Mouse (Mus musculus) forebrain, embryonic 11.5 days (tissue): ENCODE measurements around the gene Mcf2l. TPM values are rescaled to one million over a fixed set of nuclear protein-coding genes. Genes with fewer than 3 reads are reported as not detected.

Experiments
- ATAC-seq: fragments of 200-750 bp; cut with Nextera tagmentation; replicated peaks from 2 replicates; pipeline ENCODE4 v1.8.0; 2017; ENCODE audit warnings: moderate TSS enrichment; ENCODE audit not compliant: low FRiP score
- DNase-seq: peaks from one replicate; pipeline ENCODE4 v3.0.0-alpha.2; 2017; ENCODE audit warnings: low spot score
- H3K27ac ChIP-seq: fragments of 300-500 bp; sonication (generic); 2 replicates; pipeline ENCODE4 v1.5.1; 2014; ENCODE audit warnings: low read depth, low read length
- H3K27me3 ChIP-seq: fragments of 300-500 bp; sonication (generic); 2 replicates; pipeline ENCODE4 v1.6.1; 2014; ENCODE audit warnings: mild to moderate bottlenecking, low read length, mixed read lengths; ENCODE audit not compliant: control insufficient read depth, insufficient read depth
- H3K36me3 ChIP-seq: fragments of 300-500 bp; sonication (generic); 2 replicates; pipeline ENCODE4 v1.6.1; 2014; ENCODE audit warnings: mild to moderate bottlenecking, low read length, moderate library complexity, mixed read lengths; ENCODE audit not compliant: control insufficient read depth, insufficient read depth
- H3K4me1 ChIP-seq: fragments of 300-500 bp; sonication (generic); replicated peaks from 2 replicates; pipeline ENCODE4 v1.6.1; 2014; ENCODE audit warnings: low read length, mixed read lengths; ENCODE audit not compliant: control insufficient read depth, insufficient read depth
- H3K4me2 ChIP-seq: fragments of 300-500 bp; sonication (generic); 2 replicates; pipeline ENCODE4 v1.6.1; 2014; ENCODE audit warnings: low read depth, mild to moderate bottlenecking, low read length, moderate library complexity, mixed read lengths; ENCODE audit not compliant: severe bottlenecking
- H3K4me3 ChIP-seq: fragments of 300-500 bp; sonication (generic); 2 replicates; pipeline ENCODE4 v1.5.1; 2014; ENCODE audit warnings: low read depth, low read length
- H3K9ac ChIP-seq: fragments of 300-500 bp; sonication (generic); 2 replicates; pipeline ENCODE4 v1.6.1; 2014; ENCODE audit warnings: low read length
- H3K9me3 ChIP-seq: fragments of 300-500 bp; sonication (generic); 2 replicates; pipeline ENCODE4 v1.6.1; 2016; ENCODE audit warnings: low read length, mixed read lengths; ENCODE audit not compliant: control insufficient read depth
- WGBS: fragments of 180-500 bp; shearing (Covaris S2); extraction: QIAGEN DNeasy Blood & Tissue Kit; methylation state at CpG from one replicate; pipeline ENCODE4 v1.1.7; 2014; 5-methylcytosine and 5-hydroxymethylcytosine counted together
- polyA plus RNA-seq: library from polyadenylated mRNA; unstranded; fragments of >200 nt; fragmentation: Nextera tagmentation; extraction: Ambion mirVana; gene quantifications from 2 replicates; pipeline ENCODE4 v1.2.1, GENCODE M21; 2014

The Mcf2l gene
- polyA plus RNA-seq, 1 experiment from 2014 or later: 55.5 TPM

DNA sequence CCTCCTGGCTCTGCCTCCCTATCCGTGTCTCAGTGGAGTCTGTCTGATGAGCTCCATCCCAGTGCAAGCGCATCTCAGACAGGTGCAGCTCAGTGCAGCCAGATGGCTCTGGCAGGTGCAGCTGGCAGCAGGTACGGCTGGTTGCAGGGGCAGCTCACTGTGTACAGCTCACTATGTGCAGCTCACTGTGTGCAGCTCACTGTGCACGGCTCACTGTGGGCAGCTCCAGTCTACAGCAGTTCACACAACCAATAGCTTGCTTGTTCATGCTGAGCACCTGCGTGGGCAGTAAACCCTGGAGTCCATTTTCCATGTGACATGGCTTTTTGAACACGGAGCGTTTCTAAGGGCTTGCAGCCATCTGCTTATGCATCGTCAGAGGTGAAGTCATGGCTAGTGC is 54.4 kb downstream of the Mcf2l start:
- H3K9ac ChIP-seq: no peak overlapping the region
- H3K4me3 ChIP-seq: no peak overlapping the region
- no peaks in the 10 kb centered on the region for H3K36me3 ChIP-seq
- H3K4me2 ChIP-seq: no peak overlapping the region
- DNase-seq (no peak), ATAC-seq (no peak)
- no peaks in the 10 kb centered on the region for H3K27me3 ChIP-seq
- H3K9me3 ChIP-seq: no peaks in the 10 kb centered on the region
- H3K4me1 ChIP-seq: no peaks in the 10 kb centered on the region; the same call in 1 of the 2 replicates
- WGBS: 92% methylated on average over 8 of the region's 8 CpGs
- H3K27ac ChIP-seq: no peak overlapping the region

DNA sequence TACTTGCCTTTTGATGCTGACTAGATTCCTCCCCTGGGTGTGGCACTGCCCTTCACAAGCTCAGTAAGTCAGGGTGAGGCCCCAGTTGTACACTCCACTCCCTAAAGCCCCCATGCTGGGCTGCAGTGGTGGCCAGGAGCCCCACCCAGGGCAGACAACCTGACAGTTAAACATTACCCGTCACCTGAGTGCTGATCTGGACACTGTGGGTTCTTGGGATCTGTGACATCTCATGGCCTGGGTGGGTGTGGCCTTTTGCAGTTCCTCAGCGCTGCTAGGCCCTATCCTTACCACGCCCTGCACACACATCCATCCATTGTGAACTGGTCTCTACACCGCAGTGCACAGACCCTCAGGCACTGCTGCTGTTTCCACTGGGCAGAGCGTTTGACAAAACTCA is 55.3 kb downstream of the Mcf2l start:
- Histone ChIP-seq H3K36me3 (no peaks in the 10 kb centered on the region), H3K27ac (no peak overlapping the region), H3K9ac (no peak overlapping the region), H3K9me3 (no peaks in the 10 kb centered on the region), H3K4me1 (no peaks in the 10 kb centered on the region; the same call in 1 of the 2 replicates), H3K27me3 (no peaks in the 10 kb centered on the region), H3K4me2 (no peak overlapping the region), H3K4me3 (no peak overlapping the region)
- WGBS: 96% methylated on average over 5 of the region's 5 CpGs
- no peak for DNase-seq
- no peak for ATAC-seq

DNA sequence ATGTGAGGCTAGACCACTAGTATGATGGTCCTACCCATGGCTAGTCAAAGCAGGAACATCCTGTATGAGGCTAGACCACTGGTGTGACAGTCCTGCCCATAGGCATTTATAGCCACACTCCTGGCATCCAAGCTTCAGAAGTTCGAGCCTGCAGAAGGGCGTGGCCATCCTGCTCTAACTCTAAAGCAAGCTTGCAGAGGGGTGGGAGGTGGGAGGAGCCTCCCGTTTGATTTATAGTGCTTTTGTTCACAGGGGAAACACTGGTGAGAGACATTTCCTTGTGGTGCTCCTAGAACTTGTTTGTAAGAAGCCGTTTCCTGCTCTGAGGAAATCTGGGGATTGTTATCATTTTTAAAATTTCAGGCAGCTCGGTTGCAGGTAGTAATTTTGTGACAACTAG is 56.7 kb downstream of the Mcf2l start:
- Histone ChIP-seq H3K36me3 (no peaks in the 10 kb centered on the region), H3K4me2 (no peak overlapping the region), H3K27ac (no peak overlapping the region), H3K9ac (no peak overlapping the region), H3K27me3 (no peaks in the 10 kb centered on the region), H3K4me1 (no peaks in the 10 kb centered on the region; the same call in 1 of the 2 replicates), H3K9me3 (no peaks in the 10 kb centered on the region), H3K4me3 (no peak overlapping the region)
- no peak for DNase-seq
- no peak for ATAC-seq
- 46% methylated on average over 5 of the region's 5 CpGs for WGBS

DNA sequence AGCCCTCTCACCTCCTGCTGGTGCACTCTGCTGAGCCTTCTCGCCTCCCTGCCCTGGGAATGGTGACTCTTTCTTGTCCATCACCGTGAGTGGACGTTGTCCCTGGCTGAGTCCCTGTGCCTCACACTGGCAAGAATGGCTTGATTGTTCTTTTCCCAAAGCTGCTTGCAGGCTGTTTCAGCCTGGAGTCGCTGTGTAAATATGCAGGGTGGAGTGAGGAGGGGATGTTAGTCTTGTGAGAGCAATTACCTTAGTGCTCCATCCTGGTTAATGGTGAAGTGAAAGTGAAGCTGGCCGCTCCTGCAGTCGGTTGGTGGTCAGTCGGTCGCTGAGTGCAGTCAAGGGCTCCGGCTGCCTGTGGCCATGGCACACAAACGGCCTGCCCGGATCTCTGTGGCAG is 57.8 kb downstream of the Mcf2l start:
- Histone ChIP-seq H3K27me3 (no peaks in the 10 kb centered on the region), H3K4me2 (no peak overlapping the region), H3K36me3 (no peaks in the 10 kb centered on the region), H3K9me3 (no peaks in the 10 kb centered on the region), H3K4me1 (no peaks in the 10 kb centered on the region; the same call in 1 of the 2 replicates), H3K4me3 (no peak overlapping the region), H3K9ac (no peak overlapping the region), H3K27ac (no peak overlapping the region)
- ATAC-seq (no peak), DNase-seq (no peak)
- WGBS: 61% methylated on average over 11 of the region's 11 CpGs

DNA sequence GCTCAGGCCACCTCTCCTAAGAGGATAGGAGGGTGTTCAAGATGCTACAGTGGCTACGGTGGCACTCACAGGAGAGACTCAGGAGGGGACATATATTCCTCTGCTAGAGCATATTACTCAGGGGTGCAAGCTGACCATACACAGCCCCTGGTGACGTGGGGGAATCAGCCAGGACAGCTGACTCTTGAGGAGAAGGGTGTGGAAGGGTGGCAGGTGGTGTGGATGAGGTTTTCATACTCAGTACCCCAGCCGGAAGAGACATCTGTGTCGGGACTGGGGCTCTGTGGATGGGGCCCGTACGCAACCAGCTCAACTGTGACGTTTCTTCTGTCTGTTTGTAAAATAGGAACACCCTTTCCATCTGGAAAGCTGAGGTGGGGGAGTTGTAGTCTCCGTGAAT is 58.9 kb downstream of the Mcf2l start:
- Histone ChIP-seq H3K4me2 (no peak overlapping the region), H3K9me3 (no peaks in the 10 kb centered on the region), H3K27ac (no peak overlapping the region), H3K4me1 (no peaks in the 10 kb centered on the region; the same call in 1 of the 2 replicates), H3K36me3 (no peaks in the 10 kb centered on the region), H3K9ac (no peak overlapping the region), H3K27me3 (no peaks in the 10 kb centered on the region), H3K4me3 (no peak overlapping the region)
- ATAC-seq: no peak
- 91% methylated on average over 8 of the region's 8 CpGs for WGBS
- no peak for DNase-seq

DNA sequence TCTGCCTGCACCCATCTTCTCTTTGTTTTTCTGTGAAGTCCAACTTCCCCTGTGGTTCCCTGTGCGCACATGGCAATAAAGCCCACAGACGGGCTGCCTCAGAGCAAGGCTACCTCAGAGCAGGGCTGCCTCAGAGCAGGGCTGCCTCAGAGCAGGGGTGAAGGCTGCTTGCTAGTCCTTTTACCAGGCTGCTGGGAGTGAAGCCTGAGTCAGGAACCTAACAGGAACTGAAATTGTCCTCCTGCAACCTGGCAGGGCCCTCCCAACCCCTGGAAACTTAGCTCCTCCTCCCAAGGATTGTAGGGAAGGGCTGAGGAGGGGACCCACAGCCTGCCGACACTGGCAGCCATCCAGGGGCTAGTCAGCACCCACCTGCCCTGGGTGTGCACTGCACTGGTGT is 60.2 kb downstream of the Mcf2l start:
- Histone ChIP-seq H3K27me3 (no peaks in the 10 kb centered on the region), H3K27ac (no peak overlapping the region), H3K4me3 (no peak overlapping the region), H3K9ac (no peak overlapping the region), H3K4me2 (no peak overlapping the region), H3K4me1 (no peaks in the 10 kb centered on the region; the same call in 1 of the 2 replicates), H3K9me3 (no peaks in the 10 kb centered on the region), H3K36me3 (no peaks in the 10 kb centered on the region)
- no peak for DNase-seq
- 75% methylated on average over 3 of the region's 3 CpGs for WGBS
- ATAC-seq: no peak

DNA sequence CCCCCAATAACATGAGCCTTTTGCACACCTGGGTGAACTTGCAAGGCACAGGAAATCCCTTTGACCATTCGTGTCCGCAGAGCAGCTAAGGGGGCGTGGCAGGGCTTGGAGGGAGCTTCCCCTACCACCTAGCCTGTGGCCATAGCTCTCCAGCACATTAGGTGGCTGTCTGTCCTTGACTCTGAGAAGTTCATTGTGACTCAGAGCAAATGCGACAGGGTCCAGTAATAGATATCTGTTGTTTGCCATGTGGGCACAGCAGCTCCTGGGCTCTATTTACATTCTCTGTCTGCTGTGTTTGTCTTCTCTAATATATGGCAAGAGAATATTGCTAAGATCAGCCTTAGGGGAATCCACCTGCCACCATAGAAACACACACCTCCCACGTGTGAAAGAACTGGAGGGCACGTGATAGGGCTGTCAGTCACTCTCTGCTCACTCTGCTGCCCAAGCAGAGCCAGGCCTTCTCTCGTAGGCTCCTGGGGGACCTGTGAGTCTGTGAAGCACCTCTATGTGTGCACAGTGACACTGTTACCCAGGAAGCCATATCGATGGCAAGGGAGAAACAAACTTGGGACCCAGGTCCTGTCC is 60.9 kb downstream of the Mcf2l start:
- H3K9me3 ChIP-seq: no peaks in the 10 kb centered on the region
- H3K27me3 ChIP-seq: no peaks in the 10 kb centered on the region
- DNase-seq (no peak), ATAC-seq (no peak)
- H3K4me3 ChIP-seq: no peak overlapping the region
- 71% methylated on average over 8 of the region's 8 CpGs for WGBS
- H3K9ac ChIP-seq: no peak overlapping the region
- H3K36me3 ChIP-seq: no peaks in the 10 kb centered on the region
- no peak overlapping the region for H3K27ac ChIP-seq
- H3K4me1 ChIP-seq: no peaks in the 10 kb centered on the region; the same call in 1 of the 2 replicates
- no peak overlapping the region for H3K4me2 ChIP-seq

DNA sequence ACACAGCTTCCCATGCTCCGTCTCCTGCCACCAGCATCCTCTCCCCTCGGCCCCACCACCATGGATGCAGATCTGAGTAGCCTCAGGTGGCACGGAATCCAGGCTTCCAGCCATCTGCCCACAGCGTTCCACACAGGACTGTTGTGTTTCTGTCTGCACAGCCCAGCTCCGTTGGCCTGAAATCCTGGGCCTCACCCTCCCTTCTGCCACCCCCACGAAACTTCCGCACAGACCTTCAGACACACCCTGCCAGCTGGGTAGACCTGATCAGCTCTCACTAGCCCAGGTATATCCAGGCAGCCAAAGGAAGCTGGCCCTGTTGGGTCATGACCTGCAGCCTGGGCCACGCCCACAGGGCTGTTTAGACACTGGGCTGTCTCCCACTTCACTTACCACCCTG is 66.9 kb downstream of the Mcf2l start:
- H3K27me3 ChIP-seq: no peaks in the 10 kb centered on the region
- H3K9me3 ChIP-seq: no peaks in the 10 kb centered on the region
- no peaks in the 10 kb centered on the region for H3K36me3 ChIP-seq
- 88% methylated on average over 8 of the region's 8 CpGs for WGBS
- DNase-seq (no peak), ATAC-seq (no peak)
- no peak overlapping the region for H3K27ac ChIP-seq
- no peak overlapping the region for H3K4me3 ChIP-seq
- H3K4me1 ChIP-seq: no peaks in the 10 kb centered on the region
- H3K4me2 ChIP-seq: no peak overlapping the region
- no peak overlapping the region for H3K9ac ChIP-seq

DNA sequence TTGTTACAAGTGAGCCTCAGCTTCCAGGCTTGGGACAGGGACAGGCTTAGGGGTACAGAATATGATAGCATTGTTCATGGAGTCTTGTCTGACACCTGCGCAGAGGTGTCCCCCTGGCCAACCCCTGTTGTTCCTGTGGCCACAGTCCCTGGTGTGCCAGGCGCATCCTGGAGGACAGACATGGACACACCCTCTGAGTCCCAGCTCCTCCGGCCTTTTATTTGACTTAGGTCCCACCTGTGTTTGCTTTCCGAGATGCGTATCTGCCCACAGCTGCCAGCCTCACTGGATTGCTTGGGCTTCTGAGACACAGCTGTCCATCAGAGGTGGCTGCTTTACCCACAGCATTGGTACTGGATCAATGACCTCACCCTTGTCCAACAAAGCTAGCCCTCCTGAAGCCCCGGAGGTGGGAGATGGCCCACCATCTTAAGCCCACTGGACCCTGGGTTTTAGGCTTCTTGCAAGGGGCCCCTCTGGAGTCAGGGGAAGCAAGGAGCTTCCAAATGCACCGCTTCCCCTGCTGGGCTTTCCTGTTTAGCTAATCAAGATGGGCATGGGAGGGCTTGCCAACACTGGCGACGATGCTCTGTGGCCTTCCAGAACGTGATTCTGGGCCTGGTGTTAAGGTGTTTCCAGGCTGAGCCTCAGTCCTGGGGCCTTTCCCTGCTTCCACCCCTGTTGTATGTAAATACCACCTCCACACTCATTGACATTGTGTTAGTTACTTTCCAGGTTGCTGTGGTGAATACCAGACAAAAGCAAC is 67.7 kb downstream of the Mcf2l start:
- Histone ChIP-seq H3K4me1 (no peaks in the 10 kb centered on the region), H3K27me3 (no peaks in the 10 kb centered on the region), H3K9ac (no peak overlapping the region), H3K27ac (no peak overlapping the region), H3K4me2 (no peak overlapping the region), H3K4me3 (no peak overlapping the region), H3K36me3 (no peaks in the 10 kb centered on the region), H3K9me3 (no peaks in the 10 kb centered on the region)
- no peak for DNase-seq
- no peak for ATAC-seq
- 85% methylated on average over 10 of the region's 10 CpGs for WGBS
